Mouse (Mus musculus): Measurements from ENCODE around the gene Scyl2.

Scyl2 gene

GRCm38 (mm10) chr10:89595514-89595913, 90.6 kb downstream of the Scyl2 start:
- DNase-seq = no peak

GRCm38 (mm10) chr10:89594309-89594708, 91.8 kb downstream of the Scyl2 start:
- no peak for DNase-seq

- DNase-seq = no peak
These were observed 93.3 kb downstream of the Scyl2 start for GRCm38 (mm10) chr10:89592797-89593196.

- no peak for DNase-seq
These were observed 96.2 kb downstream of the Scyl2 start for GRCm38 (mm10) chr10:89589877-89590276.
